Mouse (Mus musculus): ENCODE results near the gene Smad3. TPM values are rescaled to one million over a fixed set of nuclear protein-coding genes. Genes with fewer than 3 reads are reported as not detected.

Gene Smad3
- total and polyA plus RNA-seq, 3 experiments, result 7.5 to 10.2 TPM; not detected in 1

- Histone ChIP-seq H3K4me1 (ENCODE audit: control insufficient read depth in 1 of 2, insufficient read depth in 2 of 2, low read length in 2 of 2) (peaks cover 14 to 37% of the 10 kb centered on the region in 2 experiments), H3K27me3 (ENCODE audit: control insufficient read depth in 1 of 2, insufficient read depth in 2 of 2, low read length in 2 of 2) (no peaks in the 10 kb centered on the region), H3K9me3 (replicated peaks; ENCODE audit: insufficient read depth, low read length) (no peaks in the 10 kb centered on the region), H3K4me3 (ENCODE audit: control insufficient read depth in 1 of 2, insufficient read depth in 1 of 2, low read depth in 2 of 2, low read length in 2 of 2) (no peak overlapping the region), H3K27ac (ENCODE audit: control insufficient read depth, low read depth, low read length) (peak overlapping the region; percentile 47), H3K36me3 (ENCODE audit: control insufficient read depth in 1 of 2, insufficient read depth in 2 of 2, low read length in 2 of 2) (peaks cover 0 to 21% of the 10 kb centered on the region in 2 experiments; a peak in 2 of 4 replicates), H3K9ac (ENCODE audit: control insufficient read depth, low read depth, low read length, poor library complexity, severe bottlenecking) (peak overlapping the region; percentile 50), H3K79me2 (ENCODE audit: control insufficient read depth, insufficient read depth, low read length, poor library complexity) (no peaks in the 10 kb centered on the region)
- peak; percentile 35 for DNase-seq (ENCODE audit: low read depth, low spot score)
- no peak for TF ChIP-seq HCFC1 (IDR thresholded peaks at IDR 0.05; ENCODE audit: low read depth, low read length)
- TF ChIP-seq ELF1 (IDR thresholded peaks at IDR 0.05; ENCODE audit: low read depth, low read length), result no peak
- TF ChIP-seq TCF12 (IDR thresholded peaks at IDR 0.05; ENCODE audit: low read depth, low read length), result peak; percentile 50
- TF ChIP-seq POLR2AphosphoS5 (IDR thresholded peaks at IDR 0.05; ENCODE audit: borderline replicate concordance, low read depth, low read length), result no peak
- no peak for TF ChIP-seq GATA1 (IDR thresholded peaks at IDR 0.05; ENCODE audit: low read depth, low read length)
- peak; percentile 40; the same call in 1 of the 2 replicates for TF ChIP-seq ETS1 (IDR thresholded peaks at IDR 0.05; ENCODE audit: low read depth, low read length)
- no peak for TF ChIP-seq CHD2 (IDR thresholded peaks at IDR 0.05; ENCODE audit: low read length)
- TF ChIP-seq RCOR1 (IDR thresholded peaks at IDR 0.05; ENCODE audit: low read depth, low read length), result no peak
- peak in 1 of 2 experiments; percentile 29; a peak in 1 of 4 replicates for TF ChIP-seq EP300 (IDR thresholded peaks at IDR 0.05; ENCODE audit: low read depth in 1 of 2, low read length in 2 of 2)
- no peak for TF ChIP-seq SIN3A (IDR thresholded peaks at IDR 0.05; ENCODE audit: low read length)
- TF ChIP-seq CTCF (IDR thresholded peaks at IDR 0.05 in 2 of 3, conservative IDR thresholded peaks at IDR 0.05 in 1 of 3; ENCODE audit: control insufficient read depth in 1 of 3, insufficient read depth in 1 of 3, low read depth in 2 of 3, low read length in 3 of 3, poor library complexity in 1 of 3, severe bottlenecking in 1 of 3), result no peak
- TF ChIP-seq MAZ (IDR thresholded peaks at IDR 0.05; ENCODE audit: low read depth, low read length), result peak; percentile 19; the same call in 1 of the 2 replicates
- TF ChIP-seq ZKSCAN1 (IDR thresholded peaks at IDR 0.05; ENCODE audit: low read depth, low read length), result no peak
- TF ChIP-seq ZMIZ1 (IDR thresholded peaks at IDR 0.05; ENCODE audit: low read depth, low read length), result no peak
- no peak for TF ChIP-seq MAX (IDR thresholded peaks at IDR 0.05; ENCODE audit: low read length)
These were observed 31.4 kb downstream of the Smad3 start for GRCm38 (mm10) chr9:63726088-63727010.

- no peak for DNase-seq (ENCODE audit: low read depth, low spot score)
- TF ChIP-seq TBP (IDR thresholded peaks at IDR 0.05; ENCODE audit: low read depth, low read length) (no peak), CHD2 (IDR thresholded peaks at IDR 0.05; ENCODE audit: low read length) (no peak), TCF12 (IDR thresholded peaks at IDR 0.05; ENCODE audit: low read depth, low read length) (no peak), GATA1 (IDR thresholded peaks at IDR 0.05; ENCODE audit: low read depth, low read length) (no peak), NRF1 (IDR thresholded peaks at IDR 0.05; ENCODE audit: insufficient read depth, low read depth, low read length, poor library complexity, severe bottlenecking) (no peak), E2F4 (IDR thresholded peaks at IDR 0.05; ENCODE audit: borderline replicate concordance, low read depth, low read length) (no peak), POLR2AphosphoS5 (IDR thresholded peaks at IDR 0.05; ENCODE audit: borderline replicate concordance, low read depth, low read length) (no peak), TAL1 (IDR thresholded peaks at IDR 0.05; ENCODE audit: low read length) (no peak), JUND (IDR thresholded peaks at IDR 0.05; ENCODE audit: low read depth, low read length) (no peak), RAD21 (IDR thresholded peaks at IDR 0.05; ENCODE audit: low read depth, low read length) (no peak), EP300 (IDR thresholded peaks at IDR 0.05; ENCODE audit: low read depth in 1 of 2, low read length in 2 of 2) (no peak), NELFE (IDR thresholded peaks at IDR 0.05; ENCODE audit: low read depth, low read length) (no peak), BHLHE40 (IDR thresholded peaks at IDR 0.05; ENCODE audit: borderline replicate concordance, low read depth, low read length) (no peak), ZKSCAN1 (IDR thresholded peaks at IDR 0.05; ENCODE audit: low read depth, low read length) (no peak), USF1 (IDR thresholded peaks at IDR 0.05; ENCODE audit: low read depth, low read length) (no peak)
- H3K9ac ChIP-seq (ENCODE audit: control insufficient read depth, low read depth, low read length, poor library complexity, severe bottlenecking), result no peak overlapping the region
- H3K4me3 ChIP-seq (ENCODE audit: control insufficient read depth in 1 of 2, insufficient read depth in 1 of 2, low read depth in 2 of 2, low read length in 2 of 2), result no peak overlapping the region
- H3K36me3 ChIP-seq (ENCODE audit: control insufficient read depth in 1 of 2, insufficient read depth in 2 of 2, low read length in 2 of 2), result peaks cover 0 to 30% of the 10 kb centered on the region in 2 experiments; a peak in 2 of 4 replicates
- no peak overlapping the region for H3K27ac ChIP-seq (ENCODE audit: control insufficient read depth, low read depth, low read length)
- H3K4me1 ChIP-seq (ENCODE audit: control insufficient read depth in 1 of 2, insufficient read depth in 2 of 2, low read length in 2 of 2), result peaks cover 26 to 53% of the 10 kb centered on the region in 2 experiments
- H3K27me3 ChIP-seq (ENCODE audit: control insufficient read depth in 1 of 2, insufficient read depth in 2 of 2, low read length in 2 of 2), result no peaks in the 10 kb centered on the region
- H3K79me2 ChIP-seq (ENCODE audit: control insufficient read depth, insufficient read depth, low read length, poor library complexity), result no peaks in the 10 kb centered on the region
- H3K9me3 ChIP-seq (replicated peaks; ENCODE audit: insufficient read depth, low read length), result no peaks in the 10 kb centered on the region
These were observed 33.0 kb downstream of the Smad3 start for GRCm38 (mm10) chr9:63724750-63725149.
